Mouse (Mus musculus) testis, adult 2 months (tissue): Measurements from ENCODE around the gene Fis1. TPM values are rescaled to one million over a fixed set of nuclear protein-coding genes. Genes with fewer than 3 reads are reported as not detected.

Experiments used
- H3K27ac ChIP-seq: fragments of 200-500 bp; 2 replicates; pipeline ENCODE4 v1.5.1; 2012; ENCODE audit warnings: low read depth, low read length; ENCODE audit not compliant: control insufficient read depth, insufficient read depth
- H3K27me3 ChIP-seq: fragments of 200-500 bp; 2 replicates; pipeline ENCODE4 v1.6.1; 2012; ENCODE audit warnings: mild to moderate bottlenecking, low read length, moderate library complexity; ENCODE audit not compliant: control insufficient read depth, insufficient read depth
- H3K36me3 ChIP-seq: fragments of 200-500 bp; 2 replicates; pipeline ENCODE4 v1.6.1; 2012; ENCODE audit warnings: mild to moderate bottlenecking, low read length; ENCODE audit not compliant: control insufficient read depth, insufficient read depth
- H3K4me1 ChIP-seq: fragments of 200-500 bp; 2 replicates; pipeline ENCODE4 v1.6.1; 2012; ENCODE audit warnings: low read length; ENCODE audit not compliant: control insufficient read depth, insufficient read depth
- H3K4me3 ChIP-seq: fragments of 200-500 bp; 2 replicates; pipeline ENCODE4 v1.5.1; 2012; ENCODE audit warnings: low read depth, mild to moderate bottlenecking, low read length, moderate library complexity, mixed read lengths; ENCODE audit not compliant: control insufficient read depth
- CTCF ChIP-seq: fragments of 200-500 bp; IDR thresholded peaks from 2 replicates; pipeline ENCODE4 v1.5.1; 2012; ENCODE audit warnings: low read depth, mild to moderate bottlenecking, inconsistent platforms, low read length, moderate library complexity; ENCODE audit not compliant: control insufficient read depth, insufficient read depth, insufficient replicate concordance
- POLR2A ChIP-seq: fragments of 200-500 bp; IDR thresholded peaks from 2 replicates; pipeline ENCODE4 v1.6.1; 2012; ENCODE audit warnings: low read depth, mild to moderate bottlenecking, inconsistent platforms, low read length, moderate library complexity; ENCODE audit not compliant: control insufficient read depth
- polyA plus RNA-seq: library from polyadenylated mRNA; depleted of rRNA; stranded (reverse); fragments of >200 nt; gene quantifications from 2 replicates; pipeline ENCODE4 v1.2.3, GENCODE M21; 2012

Gene Fis1
- polyA plus RNA-seq, 1 experiment, result 71.3 TPM

GRCm38 (mm10) chr5:136986695-136987137 lies 33.6 kb downstream of the Fis1 start, which contains the start of gene Plod3:
Gene Plod3, plus strand, starts transcription at chr5:136987019.
- Histone ChIP-seq H3K4me1 (peaks cover 15% of the 10 kb centered on the region), H3K27ac (peak within 1 kb of the TSS; percentile 93), H3K27me3 (no peaks in the 10 kb centered on the region), H3K36me3 (no peaks in the 10 kb centered on the region; the same call in 1 of the 2 replicates), H3K4me3 (peak within 1 kb of the TSS; percentile 94)
- TF ChIP-seq CTCF (no peak), POLR2A (peak; percentile 98)

DNA sequence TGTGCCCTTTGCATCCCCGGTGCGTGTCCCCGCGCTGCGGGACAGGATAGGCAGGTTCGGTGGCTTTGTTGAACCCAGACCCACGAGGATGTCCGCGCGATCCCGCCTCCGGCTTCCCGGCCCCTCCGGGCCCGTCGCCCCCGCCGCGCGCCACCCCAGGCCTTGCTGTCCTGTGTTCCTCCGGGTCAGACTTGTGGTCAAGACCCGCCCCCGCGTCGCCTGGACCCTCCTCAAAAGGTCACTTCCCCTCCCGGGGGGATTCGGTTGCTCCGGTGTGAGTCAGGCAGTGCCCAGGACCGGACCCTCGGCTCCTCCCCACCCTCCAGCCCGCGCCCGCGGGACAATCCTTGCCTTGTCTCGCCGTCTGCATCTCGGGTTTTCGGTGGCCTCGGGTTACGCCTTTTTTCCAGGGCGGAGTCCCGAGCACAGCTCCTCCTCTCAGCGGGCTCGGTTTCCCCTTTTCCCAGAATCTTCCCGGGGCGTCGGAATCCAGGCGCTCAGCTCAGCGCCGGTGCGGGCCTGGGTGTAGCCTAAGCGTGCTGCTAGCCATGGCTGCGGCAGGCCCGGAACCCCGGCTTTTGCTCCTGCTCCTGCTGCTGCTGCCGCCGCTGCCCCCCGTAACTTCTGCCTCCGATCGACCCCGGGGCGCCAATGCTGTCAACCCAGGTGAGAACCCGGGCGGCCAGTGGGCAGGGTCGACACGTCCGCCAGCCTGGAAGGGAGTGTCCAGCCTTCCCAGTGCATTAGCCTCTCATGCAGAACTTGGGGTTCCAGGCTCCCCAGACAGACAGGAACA lies 34.3 kb downstream of the Fis1 start:
- Histone ChIP-seq H3K4me1 (peaks cover 15% of the 10 kb centered on the region), H3K27me3 (no peaks in the 10 kb centered on the region), H3K27ac (peak overlapping the region; percentile 51), H3K4me3 (peak overlapping the region; percentile 94), H3K36me3 (no peaks in the 10 kb centered on the region; the same call in 1 of the 2 replicates)
- TF ChIP-seq POLR2A (no peak), CTCF (no peak)

GRCm38 (mm10) chr5:136987934-136988271 lies 34.8 kb downstream of the Fis1 start, which contains the start of gene Znhit1:
Gene Znhit1, minus strand, starts transcription at chr5:136988021.
- Histone ChIP-seq H3K4me3 (peak within 1 kb of the TSS; percentile 94), H3K27ac (peak within 1 kb of the TSS; percentile 51), H3K36me3 (no peaks in the 10 kb centered on the region; the same call in 1 of the 2 replicates), H3K4me1 (peaks cover 14% of the 10 kb centered on the region), H3K27me3 (no peaks in the 10 kb centered on the region)
- no peak for TF ChIP-seq CTCF
- no peak for TF ChIP-seq POLR2A

GRCm38 (mm10) chr5:136988420-136988819 lies 35.3 kb downstream of the Fis1 start:
- Histone ChIP-seq H3K4me1 (peaks cover 14% of the 10 kb centered on the region), H3K27me3 (no peaks in the 10 kb centered on the region), H3K4me3 (no peak overlapping the region), H3K27ac (no peak overlapping the region), H3K36me3 (no peaks in the 10 kb centered on the region; the same call in 1 of the 2 replicates)
- TF ChIP-seq POLR2A (no peak), CTCF (no peak)

DNA sequence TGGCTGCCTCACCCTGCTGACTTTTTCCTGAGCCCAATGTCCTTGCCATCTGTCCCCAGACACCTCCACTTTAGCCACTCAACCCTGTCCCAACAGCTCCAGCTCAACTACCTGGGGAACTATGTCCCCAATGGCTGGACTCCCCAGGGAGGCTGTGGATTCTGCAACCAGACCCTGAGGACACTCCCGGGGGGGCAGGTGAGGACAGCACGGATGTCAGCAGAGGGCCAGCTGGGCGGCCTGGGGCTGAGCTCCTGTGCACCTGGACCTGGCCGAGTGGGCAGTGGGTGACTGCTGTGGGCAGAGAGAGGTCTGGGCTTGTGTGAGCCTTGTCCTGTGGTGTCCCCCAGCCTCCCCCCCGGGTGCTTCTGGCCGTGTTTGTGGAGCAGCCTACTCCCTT lies 36.7 kb downstream of the Fis1 start:
- TF ChIP-seq CTCF, result no peak
- no peak overlapping the region for H3K4me3 ChIP-seq
- no peaks in the 10 kb centered on the region for H3K36me3 ChIP-seq
- H3K27ac ChIP-seq, result no peak overlapping the region
- no peaks in the 10 kb centered on the region for H3K27me3 ChIP-seq
- peaks cover 14% of the 10 kb centered on the region for H3K4me1 ChIP-seq

- Histone ChIP-seq H3K36me3 (no peaks in the 10 kb centered on the region; the same call in 1 of the 2 replicates), H3K27ac (no peak overlapping the region), H3K27me3 (no peaks in the 10 kb centered on the region), H3K4me3 (no peak overlapping the region), H3K4me1 (peaks cover 3% of the 10 kb centered on the region; the same call in 1 of the 2 replicates)
- TF ChIP-seq CTCF (no peak), POLR2A (no peak)
These were observed 46.4 kb downstream of the Fis1 start for GRCm38 (mm10) chr5:136999449-136999848.

DNA sequence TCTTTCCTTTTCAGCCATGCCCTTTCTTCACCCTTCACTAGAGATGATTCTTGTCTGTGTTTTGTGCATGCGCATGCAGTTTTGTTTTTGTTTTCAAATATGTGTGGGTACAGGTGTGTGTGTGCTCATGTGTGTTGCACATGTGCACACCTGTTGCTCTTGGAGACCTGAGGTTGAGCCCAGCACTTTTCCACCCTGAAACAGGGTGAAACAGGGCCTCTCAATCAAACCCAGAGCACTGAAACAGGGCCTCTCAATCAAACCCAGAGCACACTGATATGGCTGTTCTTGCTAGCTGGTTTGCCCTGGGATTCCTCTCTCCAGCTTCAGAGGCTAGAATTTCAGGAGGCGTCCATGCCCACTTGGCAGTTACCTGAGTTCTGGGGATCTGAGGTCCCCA lies 47.5 kb downstream of the Fis1 start:
- TF ChIP-seq POLR2A (no peak), CTCF (no peak)
- Histone ChIP-seq H3K27ac (no peak overlapping the region), H3K4me3 (no peak overlapping the region), H3K4me1 (peaks cover 3% of the 10 kb centered on the region; the same call in 1 of the 2 replicates), H3K27me3 (no peaks in the 10 kb centered on the region), H3K36me3 (no peaks in the 10 kb centered on the region)
